Mouse (Mus musculus): ENCODE data around the gene Cxcl16. TPM values are rescaled to one million over a fixed set of nuclear protein-coding genes. Genes with fewer than 3 reads are reported as not detected.

The Cxcl16 gene
- polyA plus RNA-seq, 1 experiment: not detected

DNA sequence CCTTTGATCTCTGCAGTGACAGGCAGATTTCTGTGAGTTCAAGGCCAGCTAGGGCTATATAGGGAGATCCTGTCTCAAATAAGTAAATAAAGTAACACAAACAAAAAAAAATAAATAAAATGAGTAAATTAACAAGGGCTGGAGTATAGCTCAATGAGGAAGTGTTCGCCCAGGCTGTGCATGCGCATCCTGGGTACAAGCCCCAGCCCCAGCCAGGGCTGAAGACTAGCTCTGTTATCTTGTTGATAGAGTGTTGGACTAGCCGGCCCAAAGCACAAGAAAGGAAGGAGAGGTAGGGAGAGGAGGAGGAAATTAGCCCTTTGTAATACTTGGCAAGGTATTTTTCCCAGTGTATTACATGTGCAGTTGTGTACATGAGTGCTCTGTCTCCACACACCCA lies 15.8 kb downstream of the Cxcl16 start:
- WGBS: 79% methylated on average over 3 of the region's 3 CpGs
- TF ChIP-seq POLR2A (IDR thresholded peaks at IDR 0.05; ENCODE audit: insufficient read depth, low read depth, low read length): no peak
- Histone ChIP-seq H3K4me1 (ENCODE audit: control insufficient read depth, insufficient read depth, low read length) (no peaks in the 10 kb centered on the region), H3K4me3 (ENCODE audit: insufficient read depth, low read depth, low read length) (no peak overlapping the region), H3K27ac (ENCODE audit: insufficient read depth, low read depth, low read length) (no peak overlapping the region)

DNA sequence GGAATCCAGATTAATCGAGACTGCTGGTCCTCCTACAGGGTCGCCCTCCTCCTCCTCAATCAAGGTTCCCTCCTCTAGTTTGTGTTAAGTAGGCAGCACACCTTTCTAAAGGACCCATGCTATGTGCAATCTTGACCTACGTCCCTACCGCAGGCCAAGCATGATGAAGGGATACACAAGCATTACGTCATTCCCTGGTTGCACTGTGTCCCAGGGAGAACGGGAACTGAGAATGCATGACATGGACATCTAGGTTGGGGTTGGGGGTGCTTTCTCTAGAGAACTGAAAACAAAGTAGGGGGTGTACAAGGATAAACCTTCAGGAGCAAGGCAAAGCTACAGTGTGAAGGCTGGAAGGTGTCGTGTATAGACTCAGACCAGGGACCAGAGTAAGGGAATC lies 17.9 kb downstream of the Cxcl16 start:
- Histone ChIP-seq H3K4me1 (ENCODE audit: control insufficient read depth, insufficient read depth, low read length) (no peaks in the 10 kb centered on the region), H3K4me3 (ENCODE audit: insufficient read depth, low read depth, low read length) (no peak overlapping the region), H3K27ac (ENCODE audit: insufficient read depth, low read depth, low read length) (no peak overlapping the region)
- no peak for TF ChIP-seq POLR2A (IDR thresholded peaks at IDR 0.05; ENCODE audit: insufficient read depth, low read depth, low read length)
- TF ChIP-seq CTCF (IDR thresholded peaks at IDR 0.05; ENCODE audit: insufficient read depth, low read depth, low read length): no peak
- WGBS: 91% methylated on average over 7 of the region's 7 CpGs

- TF ChIP-seq POLR2A (IDR thresholded peaks at IDR 0.05; ENCODE audit: insufficient read depth, low read depth, low read length) (no peak), CTCF (IDR thresholded peaks at IDR 0.05; ENCODE audit: insufficient read depth, low read depth, low read length) (no peak)
- 96% methylated on average over 4 of the region's 4 CpGs for WGBS
- Histone ChIP-seq H3K4me3 (ENCODE audit: insufficient read depth, low read depth, low read length) (no peak overlapping the region), H3K27ac (ENCODE audit: insufficient read depth, low read depth, low read length) (no peak overlapping the region), H3K4me1 (ENCODE audit: control insufficient read depth, insufficient read depth, low read length) (no peaks in the 10 kb centered on the region)
Measured at GRCm38 (mm10) chr11:70440637-70441036, 19.1 kb downstream of the Cxcl16 start.

GRCm38 (mm10) chr11:70438728-70439374 lies 20.9 kb downstream of the Cxcl16 start:
- WGBS: 88% methylated on average over 7 of the region's 7 CpGs
- Histone ChIP-seq H3K27ac (ENCODE audit: insufficient read depth, low read depth, low read length) (no peak overlapping the region), H3K4me3 (ENCODE audit: insufficient read depth, low read depth, low read length) (no peak overlapping the region), H3K4me1 (ENCODE audit: control insufficient read depth, insufficient read depth, low read length) (peaks cover 8% of the 10 kb centered on the region)
- TF ChIP-seq POLR2A (IDR thresholded peaks at IDR 0.05; ENCODE audit: insufficient read depth, low read depth, low read length): no peak
- TF ChIP-seq CTCF (IDR thresholded peaks at IDR 0.05; ENCODE audit: insufficient read depth, low read depth, low read length): no peak

GRCm38 (mm10) chr11:70437426-70437825 lies 22.4 kb downstream of the Cxcl16 start:
- Histone ChIP-seq H3K4me1 (ENCODE audit: control insufficient read depth, insufficient read depth, low read length) (peaks cover 11% of the 10 kb centered on the region), H3K4me3 (ENCODE audit: insufficient read depth, low read depth, low read length) (no peak overlapping the region), H3K27ac (ENCODE audit: insufficient read depth, low read depth, low read length) (no peak overlapping the region)
- WGBS: 89% methylated on average over 6 of the region's 6 CpGs
- TF ChIP-seq CTCF (IDR thresholded peaks at IDR 0.05; ENCODE audit: insufficient read depth, low read depth, low read length) (no peak), POLR2A (IDR thresholded peaks at IDR 0.05; ENCODE audit: insufficient read depth, low read depth, low read length) (no peak)

- TF ChIP-seq POLR2A (IDR thresholded peaks at IDR 0.05; ENCODE audit: insufficient read depth, low read depth, low read length): no peak
- no peak for TF ChIP-seq CTCF (IDR thresholded peaks at IDR 0.05; ENCODE audit: insufficient read depth, low read depth, low read length)
- H3K4me1 ChIP-seq (ENCODE audit: control insufficient read depth, insufficient read depth, low read length): peaks cover 11% of the 10 kb centered on the region
- WGBS: 90% methylated on average over 5 of the region's 5 CpGs
- H3K27ac ChIP-seq (ENCODE audit: insufficient read depth, low read depth, low read length): no peak overlapping the region
- H3K4me3 ChIP-seq (ENCODE audit: insufficient read depth, low read depth, low read length): no peak overlapping the region
Measured at GRCm38 (mm10) chr11:70435476-70435875, 24.3 kb downstream of the Cxcl16 start.

DNA sequence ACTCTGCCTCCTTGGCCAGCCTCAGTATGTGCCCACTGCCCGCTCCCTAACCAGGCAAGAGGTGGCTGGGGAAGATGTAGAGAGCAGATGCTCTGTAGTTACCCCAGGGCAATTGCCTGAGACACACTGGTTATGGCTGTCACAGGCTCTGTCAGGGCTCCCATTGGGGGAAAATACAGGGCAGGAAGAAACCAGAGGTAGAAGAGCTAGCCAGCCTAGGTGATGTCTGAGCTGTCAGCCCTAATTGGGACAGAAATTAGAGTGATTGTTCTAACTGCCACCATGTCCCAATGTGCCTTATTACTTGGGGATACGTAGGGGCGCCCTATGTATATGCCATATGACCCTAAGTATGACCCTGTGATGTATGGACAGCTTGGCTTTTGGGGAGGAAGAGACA lies 25.8 kb downstream of the Cxcl16 start:
- H3K4me1 ChIP-seq (ENCODE audit: control insufficient read depth, insufficient read depth, low read length): peaks cover 11% of the 10 kb centered on the region
- 93% methylated on average over 3 of the region's 3 CpGs for WGBS
- no peak overlapping the region for H3K4me3 ChIP-seq (ENCODE audit: insufficient read depth, low read depth, low read length)
- no peak overlapping the region for H3K27ac ChIP-seq (ENCODE audit: insufficient read depth, low read depth, low read length)
- TF ChIP-seq CTCF (IDR thresholded peaks at IDR 0.05; ENCODE audit: insufficient read depth, low read depth, low read length) (no peak), POLR2A (IDR thresholded peaks at IDR 0.05; ENCODE audit: insufficient read depth, low read depth, low read length) (no peak)

DNA sequence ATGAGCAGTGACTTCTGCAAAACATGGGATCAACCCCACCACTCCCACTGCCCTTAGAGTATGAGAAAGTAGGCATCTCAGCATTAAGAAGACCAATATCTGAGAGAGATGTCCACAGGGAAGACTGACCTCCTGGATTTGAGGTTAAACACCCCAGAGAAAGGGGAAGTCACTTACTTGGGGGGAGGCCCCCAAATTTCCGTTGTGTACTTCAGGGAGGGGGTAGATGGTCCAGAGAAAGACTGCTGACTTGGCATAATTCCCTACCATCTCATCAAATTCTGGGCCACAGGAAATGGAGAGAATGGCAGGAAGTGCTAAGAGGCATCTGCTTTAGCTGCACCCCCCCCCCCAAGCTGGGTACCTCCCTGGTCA lies 26.2 kb downstream of the Cxcl16 start:
- WGBS: 62% methylated on average over 1 of the region's 1 CpGs
- Histone ChIP-seq H3K27ac (ENCODE audit: insufficient read depth, low read depth, low read length) (no peak overlapping the region), H3K4me1 (ENCODE audit: control insufficient read depth, insufficient read depth, low read length) (peaks cover 11% of the 10 kb centered on the region), H3K4me3 (ENCODE audit: insufficient read depth, low read depth, low read length) (peak overlapping the region; percentile 66)
- no peak for TF ChIP-seq CTCF (IDR thresholded peaks at IDR 0.05; ENCODE audit: insufficient read depth, low read depth, low read length)
- no peak for TF ChIP-seq POLR2A (IDR thresholded peaks at IDR 0.05; ENCODE audit: insufficient read depth, low read depth, low read length)

- WGBS: 4% methylated on average over 15 of the region's 15 CpGs
- no peak for TF ChIP-seq CTCF (IDR thresholded peaks at IDR 0.05; ENCODE audit: insufficient read depth, low read depth, low read length)
- TF ChIP-seq POLR2A (IDR thresholded peaks at IDR 0.05; ENCODE audit: insufficient read depth, low read depth, low read length): no peak
Measured at GRCm38 (mm10) chr11:70432895-70433568, 26.8 kb downstream of the Cxcl16 start.

More at GRCm38 (mm10) chr11:70432895-70433568, 26.8 kb downstream of the Cxcl16 start:
- Histone ChIP-seq H3K4me3 (ENCODE audit: insufficient read depth, low read depth, low read length) (peak overlapping the region; percentile 66), H3K27ac (ENCODE audit: insufficient read depth, low read depth, low read length) (peak overlapping the region; percentile 36), H3K4me1 (ENCODE audit: control insufficient read depth, insufficient read depth, low read length) (peaks cover 11% of the 10 kb centered on the region)

Measured in olfactory bulb, adult 2 months (tissue).